Mouse (Mus musculus) right cerebral cortex, adult 18-20 months (tissue): ENCODE measurements around the gene Cers3.

Source experiments
- DNase-seq: peaks from one replicate; pipeline ENCODE4 v3.0.0; 2022; ENCODE audit warnings: mixed read lengths

Gene Cers3

GRCm38 (mm10) chr7:66743377-66743781 is at the start of gene Cers3:
TSS of gene Cers3 (plus strand) at chr7:66743504.
- no peak for DNase-seq

- no peak for DNase-seq
Measured at GRCm38 (mm10) chr7:66694467-66694866, 48.8 kb upstream of the Cers3 start.

GRCm38 (mm10) chr7:66702721-66703120 is 40.6 kb upstream of the Cers3 start:
- no peak for DNase-seq

GRCm38 (mm10) chr7:66704631-66705030 is 38.7 kb upstream of the Cers3 start:
- no peak for DNase-seq

- DNase-seq: no peak
Measured at GRCm38 (mm10) chr7:66711166-66711565, 32.1 kb upstream of the Cers3 start.

- DNase-seq: no peak
Measured at GRCm38 (mm10) chr7:66724514-66724913, 18.8 kb upstream of the Cers3 start.

GRCm38 (mm10) chr7:66724954-66725353 is 18.4 kb upstream of the Cers3 start:
- DNase-seq: no peak

- no peak for DNase-seq
Measured at GRCm38 (mm10) chr7:66728072-66728471, 15.2 kb upstream of the Cers3 start.

GRCm38 (mm10) chr7:66729232-66729631 is 14.1 kb upstream of the Cers3 start:
- no peak for DNase-seq

GRCm38 (mm10) chr7:66733431-66733830 is 9.9 kb upstream of the Cers3 start:
- no peak for DNase-seq

GRCm38 (mm10) chr7:66733882-66734281 is 9.4 kb upstream of the Cers3 start:
- DNase-seq: no peak

- no peak for DNase-seq
Measured at GRCm38 (mm10) chr7:66734466-66734865, 8.8 kb upstream of the Cers3 start.

- no peak for DNase-seq
Measured at GRCm38 (mm10) chr7:66734993-66735392, 8.3 kb upstream of the Cers3 start.

GRCm38 (mm10) chr7:66737418-66737817 is 5.9 kb upstream of the Cers3 start:
- DNase-seq: no peak

- DNase-seq: no peak
Measured at GRCm38 (mm10) chr7:66741008-66741407, 2.3 kb upstream of the Cers3 start.

GRCm38 (mm10) chr7:66741412-66741811 is 1.9 kb upstream of the Cers3 start:
- no peak for DNase-seq

- DNase-seq: no peak
Measured at GRCm38 (mm10) chr7:66746972-66747371, 3.7 kb downstream of the Cers3 start.

- no peak for DNase-seq
Measured at GRCm38 (mm10) chr7:66749998-66750397, 6.7 kb downstream of the Cers3 start.

GRCm38 (mm10) chr7:66753816-66754215 is 10.5 kb downstream of the Cers3 start:
- no peak for DNase-seq

- DNase-seq: no peak
Measured at GRCm38 (mm10) chr7:66755611-66756010, 12.3 kb downstream of the Cers3 start.

- DNase-seq: no peak
Measured at GRCm38 (mm10) chr7:66769902-66770301, 26.6 kb downstream of the Cers3 start.

- no peak for DNase-seq
Measured at GRCm38 (mm10) chr7:66770706-66771105, 27.4 kb downstream of the Cers3 start.

- DNase-seq: no peak
Measured at GRCm38 (mm10) chr7:66771252-66771651, 27.9 kb downstream of the Cers3 start.

GRCm38 (mm10) chr7:66779411-66779810 is 36.1 kb downstream of the Cers3 start:
- DNase-seq: peak; percentile 8
